Mouse (Mus musculus) kidney, embryonic 14.5 days (tissue): Measurements from ENCODE around the gene Fam169b. TPM values are rescaled to one million over a fixed set of nuclear protein-coding genes. Genes with fewer than 3 reads are reported as not detected.
"Not testable (repeated sequence)": the region's sequence is repeated elsewhere in the genome, so short reads cannot be mapped to it uniquely, and the experiment has no call there.

ENCODE experiments used
- ATAC-seq: fragments of 200-750 bp; cut with Nextera tagmentation; 2 replicates; pipeline ENCODE4 v1.8.0; 2017; ENCODE audit warnings: moderate number of reproducible peaks, mild to moderate bottlenecking, moderate TSS enrichment, moderate library complexity; ENCODE audit not compliant: low FRiP score, low TSS enrichment
- H3K27ac ChIP-seq: fragments of 300-500 bp; sonication (generic); 2 replicates; pipeline ENCODE4 v1.5.1; 2014; ENCODE audit warnings: low read depth, mild to moderate bottlenecking, low read length, moderate library complexity, mixed read lengths
- H3K27me3 ChIP-seq: fragments of 300-500 bp; sonication (generic); 2 replicates; pipeline ENCODE4 v1.6.1; 2014; ENCODE audit warnings: mild to moderate bottlenecking, low read length; ENCODE audit not compliant: control insufficient read depth, insufficient read depth
- H3K36me3 ChIP-seq: fragments of 300-500 bp; sonication (generic); 2 replicates; pipeline ENCODE4 v1.6.1; 2014; ENCODE audit warnings: low read length, mixed read lengths; ENCODE audit not compliant: control insufficient read depth, insufficient read depth
- H3K4me1 ChIP-seq: fragments of 300-500 bp; sonication (generic); 2 replicates; pipeline ENCODE4 v1.6.1; 2014; ENCODE audit warnings: low read length, mixed read lengths; ENCODE audit not compliant: control insufficient read depth, insufficient read depth
- H3K4me2 ChIP-seq: fragments of 300-500 bp; sonication (generic); replicated peaks from 2 replicates; pipeline ENCODE4 v1.6.1; 2014; ENCODE audit warnings: low read depth, mild to moderate bottlenecking, low read length
- H3K4me3 ChIP-seq: fragments of 300-500 bp; sonication (generic); 2 replicates; pipeline ENCODE4 v1.5.1; 2014; ENCODE audit warnings: mild to moderate bottlenecking, low read length
- H3K9ac ChIP-seq: fragments of 300-500 bp; sonication (generic); 2 replicates; pipeline ENCODE4 v1.6.1; 2014; ENCODE audit warnings: low read depth, mild to moderate bottlenecking, low read length, moderate library complexity
- H3K9me3 ChIP-seq: fragments of 300-500 bp; sonication (generic); 2 replicates; pipeline ENCODE4 v1.6.1; 2016; ENCODE audit warnings: low read length; ENCODE audit not compliant: control insufficient read depth
- WGBS: fragments of 180-500 bp; shearing (Covaris S2); extraction: QIAGEN DNeasy Blood & Tissue Kit; methylation state at CpG from one replicate; pipeline ENCODE4 v1.1.7; 2014; 5-methylcytosine and 5-hydroxymethylcytosine counted together
- polyA plus RNA-seq: library from polyadenylated mRNA; unstranded; fragments of >200 nt; fragmentation: Nextera tagmentation; extraction: Ambion mirVana; gene quantifications from 2 replicates; pipeline ENCODE4 v1.2.1, GENCODE M21; 2014

The Fam169b gene
- polyA plus RNA-seq, 1 experiment from 2014 or later: 1.0 TPM

GRCm38 (mm10) chr7:68272607-68273006, 1.0 kb upstream of the Fam169b start:
- Histone ChIP-seq H3K4me2 (no peak overlapping the region), H3K27me3 (no peaks in the 10 kb centered on the region), H3K4me1 (peaks cover 16% of the 10 kb centered on the region), H3K4me3 (no peak overlapping the region), H3K36me3 (no peaks in the 10 kb centered on the region), H3K9me3 (no peaks in the 10 kb centered on the region), H3K9ac (no peak overlapping the region), H3K27ac (no peak overlapping the region)
- 90% methylated on average over 10 of the region's 10 CpGs for WGBS
- ATAC-seq: no peak

GRCm38 (mm10) chr7:68274218-68274617, 579 bp downstream of the Fam169b start:
- Histone ChIP-seq H3K9ac (no peak overlapping the region), H3K27ac (no peak overlapping the region), H3K4me3 (no peak overlapping the region), H3K4me1 (peaks cover 16% of the 10 kb centered on the region), H3K27me3 (no peaks in the 10 kb centered on the region), H3K9me3 (no peaks in the 10 kb centered on the region), H3K4me2 (no peak overlapping the region), H3K36me3 (no peaks in the 10 kb centered on the region)
- no peak for ATAC-seq
- WGBS: 56% methylated on average over 2 of the region's 2 CpGs

GRCm38 (mm10) chr7:68274951-68275350, 1.3 kb downstream of the Fam169b start:
- no peak overlapping the region for H3K4me3 ChIP-seq
- no peaks in the 10 kb centered on the region for H3K36me3 ChIP-seq
- no peak overlapping the region for H3K9ac ChIP-seq
- 60% methylated on average over 9 of the region's 9 CpGs for WGBS
- H3K27ac ChIP-seq: no peak overlapping the region
- H3K9me3 ChIP-seq: no peaks in the 10 kb centered on the region
- ATAC-seq: no peak
- H3K4me1 ChIP-seq: peaks cover 16% of the 10 kb centered on the region
- H3K4me2 ChIP-seq: no peak overlapping the region
- H3K27me3 ChIP-seq: no peaks in the 10 kb centered on the region

GRCm38 (mm10) chr7:68275445-68275837, 1.8 kb downstream of the Fam169b start:
- not testable (repeated sequence) for H3K27ac ChIP-seq, H3K9me3 ChIP-seq, H3K9ac ChIP-seq, H3K27me3 ChIP-seq, H3K36me3 ChIP-seq, ATAC-seq
- Histone ChIP-seq H3K4me2 (peak overlapping the region; percentile 71), H3K4me3 (peak overlapping the region; percentile 37), H3K4me1 (peaks cover 16% of the 10 kb centered on the region)
- 58% methylated on average over 9 of the region's 9 CpGs for whole genome bisulfite sequencing

GRCm38 (mm10) chr7:68275838-68276731, 2.4 kb downstream of the Fam169b start:
- peak; percentile 32; the same call in 1 of the 2 replicates for ATAC-seq

GRCm38 (mm10) chr7:68277054-68277896, 3.6 kb downstream of the Fam169b start:
- H3K27ac ChIP-seq: no peak overlapping the region
- H3K9me3 ChIP-seq: no peaks in the 10 kb centered on the region
- H3K9ac ChIP-seq: no peak overlapping the region
- no peak overlapping the region for H3K4me2 ChIP-seq
- peaks cover 16% of the 10 kb centered on the region for H3K4me1 ChIP-seq
- H3K4me3 ChIP-seq: no peak overlapping the region
- ATAC-seq: peak; percentile 71
- H3K36me3 ChIP-seq: no peaks in the 10 kb centered on the region
- no peaks in the 10 kb centered on the region for H3K27me3 ChIP-seq
- WGBS: 15% methylated on average over 11 of the region's 11 CpGs

More at GRCm38 (mm10) chr7:68275838-68276731, 2.4 kb downstream of the Fam169b start:
- under 1% methylated on average over 36 of the region's 36 CpGs for WGBS
- Histone ChIP-seq H3K27me3 (no peaks in the 10 kb centered on the region), H3K4me3 (peak overlapping the region; percentile 37), H3K4me2 (peak overlapping the region; percentile 71), H3K4me1 (peaks cover 16% of the 10 kb centered on the region), H3K9me3 (no peaks in the 10 kb centered on the region), H3K27ac (no peak overlapping the region), H3K36me3 (no peaks in the 10 kb centered on the region), H3K9ac (peak overlapping the region; percentile 33)

- Histone ChIP-seq H3K27me3 (no peaks in the 10 kb centered on the region), H3K36me3 (no peaks in the 10 kb centered on the region), H3K4me2 (no peak overlapping the region), H3K9me3 (no peaks in the 10 kb centered on the region), H3K9ac (no peak overlapping the region), H3K4me3 (no peak overlapping the region), H3K4me1 (peaks cover 16% of the 10 kb centered on the region), H3K27ac (no peak overlapping the region)
- WGBS: 71% methylated on average over 4 of the region's 4 CpGs
- no peak for ATAC-seq
Observed at GRCm38 (mm10) chr7:68277897-68278270, 4.2 kb downstream of the Fam169b start.

- Histone ChIP-seq H3K9ac (no peak overlapping the region), H3K27ac (no peak overlapping the region), H3K36me3 (no peaks in the 10 kb centered on the region), H3K27me3 (no peaks in the 10 kb centered on the region), H3K4me3 (no peak overlapping the region), H3K9me3 (no peaks in the 10 kb centered on the region), H3K4me1 (peaks cover 16% of the 10 kb centered on the region), H3K4me2 (no peak overlapping the region)
- no peak for ATAC-seq
- 91% methylated on average over 6 of the region's 6 CpGs for WGBS
Observed at GRCm38 (mm10) chr7:68278385-68278784, 4.7 kb downstream of the Fam169b start.

GRCm38 (mm10) chr7:68278908-68279307, 5.3 kb downstream of the Fam169b start:
- H3K4me3 ChIP-seq: no peak overlapping the region
- no peak overlapping the region for H3K27ac ChIP-seq
- no peaks in the 10 kb centered on the region for H3K27me3 ChIP-seq
- WGBS: 70% methylated on average over 6 of the region's 6 CpGs
- H3K9me3 ChIP-seq: no peaks in the 10 kb centered on the region
- no peak overlapping the region for H3K9ac ChIP-seq
- no peak overlapping the region for H3K4me2 ChIP-seq
- H3K4me1 ChIP-seq: peaks cover 16% of the 10 kb centered on the region
- ATAC-seq: no peak
- H3K36me3 ChIP-seq: no peaks in the 10 kb centered on the region
